Mouse (Mus musculus) intestine, embryonic 15.5 days (tissue): ENCODE results near the gene Zfp956. TPM values are rescaled to one million over a fixed set of nuclear protein-coding genes. Genes with fewer than 3 reads are reported as not detected.
A peak's percentile ranks its signal among the peaks of the same experiment; 100 is the strongest.

ENCODE experiments used
- ATAC-seq: fragments of 200-750 bp; cut with Nextera tagmentation; 2 replicates; pipeline ENCODE4 v1.8.0; 2017; ENCODE audit warnings: moderate TSS enrichment, moderate library complexity
- H3K27ac ChIP-seq: fragments of 300-500 bp; sonication (generic); 2 replicates; pipeline ENCODE4 v1.5.1; 2015; ENCODE audit warnings: mild to moderate bottlenecking, inconsistent platforms
- H3K27me3 ChIP-seq: fragments of 300-500 bp; sonication (generic); replicated peaks from 2 replicates; pipeline ENCODE4 v1.6.1; 2015; ENCODE audit warnings: inconsistent platforms
- H3K36me3 ChIP-seq: fragments of 300-500 bp; sonication (generic); 2 replicates; pipeline ENCODE4 v1.6.1; 2015; ENCODE audit warnings: inconsistent platforms
- H3K4me1 ChIP-seq: fragments of 300-500 bp; sonication (generic); replicated peaks from 2 replicates; pipeline ENCODE4 v1.6.1; 2015; ENCODE audit warnings: inconsistent platforms
- H3K4me2 ChIP-seq: fragments of 300-500 bp; sonication (generic); replicated peaks from 2 replicates; pipeline ENCODE4 v1.6.1; 2015; ENCODE audit warnings: mild to moderate bottlenecking, inconsistent platforms
- H3K4me3 ChIP-seq: fragments of 300-500 bp; sonication (generic); replicated peaks from 2 replicates; pipeline ENCODE4 v1.5.1; 2015; ENCODE audit warnings: inconsistent platforms
- H3K9ac ChIP-seq: fragments of 300-500 bp; sonication (generic); 2 replicates; pipeline ENCODE4 v1.6.1; 2015; ENCODE audit warnings: inconsistent platforms
- H3K9me3 ChIP-seq: fragments of 300-500 bp; sonication (generic); 2 replicates; pipeline ENCODE4 v1.6.1; 2016; ENCODE audit warnings: inconsistent platforms
- WGBS: fragments of 180-500 bp; shearing (Covaris S2); methylation state at CpG from one replicate; pipeline ENCODE4 v1.1.7; 2015; 5-methylcytosine and 5-hydroxymethylcytosine counted together
- polyA plus RNA-seq: library from polyadenylated mRNA; unstranded; fragments of >200 nt; fragmentation: Nextera tagmentation; extraction: Ambion mirVana; gene quantifications from 2 replicates; pipeline ENCODE4 v1.2.1, GENCODE M21; 2015

The Zfp956 gene
- 9.1 and 9.4 TPM in 2 replicates for polyA plus RNA-seq

- Histone ChIP-seq H3K27me3 (no peaks in the 10 kb centered on the region), H3K9me3 (no peaks in the 10 kb centered on the region), H3K4me1 (0 out of 2 replicates have a peak, but pooled peaks cover 10% of the 10 kb centered on the region), H3K4me2 (peak within 1 kb of the TSS; percentile 84), H3K4me3 (peak within 1 kb of the TSS; percentile 65), H3K9ac (peak within 1 kb of the TSS; percentile 75), H3K27ac (peak within 1 kb of the TSS; percentile 72), H3K36me3 (no peaks in the 10 kb centered on the region)
- peak; percentile 100 for ATAC-seq
- under 1% methylated on average over 31 of the region's 31 CpGs for WGBS
Observed at GRCm38 (mm10) chr6:47953191-47953726, at the start of gene Zfp956. Gene Zfp956 (plus strand): TSS chr6:47953390.

- H3K36me3 ChIP-seq, result peaks cover 41% of the 10 kb centered on the region
- no peak overlapping the region for H3K4me3 ChIP-seq
- no peaks in the 10 kb centered on the region for H3K9me3 ChIP-seq
- 71% methylated on average over 4 of the region's 4 CpGs for WGBS
- ATAC-seq, result no peak
- H3K27ac ChIP-seq, result no peak overlapping the region
- no peaks in the 10 kb centered on the region for H3K4me1 ChIP-seq
- H3K27me3 ChIP-seq, result no peaks in the 10 kb centered on the region
- H3K9ac ChIP-seq, result no peak overlapping the region
- no peak overlapping the region for H3K4me2 ChIP-seq
Observed at GRCm38 (mm10) chr6:47903587-47903986, 49.6 kb upstream of the Zfp956 start.

- WGBS, result 62% methylated on average over 19 of the region's 19 CpGs
- peaks cover 36% of the 10 kb centered on the region for H3K36me3 ChIP-seq
- ATAC-seq, result no peak
- no peaks in the 10 kb centered on the region for H3K27me3 ChIP-seq
- no peak overlapping the region for H3K4me2 ChIP-seq
- no peak overlapping the region for H3K4me3 ChIP-seq
- H3K9ac ChIP-seq, result no peak overlapping the region
- H3K27ac ChIP-seq, result no peak overlapping the region
- H3K4me1 ChIP-seq, result no peaks in the 10 kb centered on the region
- H3K9me3 ChIP-seq, result no peaks in the 10 kb centered on the region
Observed at GRCm38 (mm10) chr6:47904361-47904760, 48.8 kb upstream of the Zfp956 start.

GRCm38 (mm10) chr6:47904917-47905695, 48.1 kb upstream of the Zfp956 start:
- no peak overlapping the region for H3K27ac ChIP-seq
- no peaks in the 10 kb centered on the region for H3K9me3 ChIP-seq
- no peak for ATAC-seq
- H3K36me3 ChIP-seq, result peaks cover 36% of the 10 kb centered on the region
- no peak overlapping the region for H3K4me2 ChIP-seq
- H3K9ac ChIP-seq, result no peak overlapping the region
- WGBS, result 73% methylated on average over 44 of the region's 44 CpGs
- no peaks in the 10 kb centered on the region for H3K4me1 ChIP-seq
- no peak overlapping the region for H3K4me3 ChIP-seq
- no peaks in the 10 kb centered on the region for H3K27me3 ChIP-seq

- Histone ChIP-seq H3K27ac (no peak overlapping the region), H3K9me3 (no peaks in the 10 kb centered on the region), H3K4me1 (no peaks in the 10 kb centered on the region), H3K4me2 (no peak overlapping the region), H3K36me3 (peaks cover 32% of the 10 kb centered on the region), H3K27me3 (no peaks in the 10 kb centered on the region), H3K4me3 (no peak overlapping the region), H3K9ac (no peak overlapping the region)
- 94% methylated on average over 5 of the region's 5 CpGs for WGBS
- ATAC-seq, result no peak
Observed at GRCm38 (mm10) chr6:47906326-47906725, 46.9 kb upstream of the Zfp956 start.

GRCm38 (mm10) chr6:47909007-47909406, 44.2 kb upstream of the Zfp956 start:
- Histone ChIP-seq H3K4me3 (no peak overlapping the region), H3K9me3 (no peaks in the 10 kb centered on the region), H3K4me2 (no peak overlapping the region), H3K36me3 (peaks cover 20% of the 10 kb centered on the region), H3K9ac (no peak overlapping the region), H3K4me1 (no peaks in the 10 kb centered on the region), H3K27me3 (no peaks in the 10 kb centered on the region), H3K27ac (no peak overlapping the region)
- WGBS, result 68% methylated on average over 1 of the region's 1 CpGs
- no peak for ATAC-seq

- Histone ChIP-seq H3K9me3 (no peaks in the 10 kb centered on the region), H3K27me3 (no peaks in the 10 kb centered on the region), H3K27ac (no peak overlapping the region), H3K9ac (no peak overlapping the region), H3K36me3 (no peaks in the 10 kb centered on the region; the same call in 1 of the 2 replicates), H3K4me2 (no peak overlapping the region), H3K4me1 (no peaks in the 10 kb centered on the region), H3K4me3 (no peak overlapping the region)
- WGBS, result 50% methylated on average over 1 of the region's 1 CpGs
- no peak for ATAC-seq
Observed at GRCm38 (mm10) chr6:47911650-47912049, 41.5 kb upstream of the Zfp956 start.

- 50% methylated on average over 3 of the region's 3 CpGs for WGBS
- Histone ChIP-seq H3K4me3 (no peak overlapping the region), H3K27me3 (no peaks in the 10 kb centered on the region), H3K27ac (no peak overlapping the region), H3K36me3 (no peaks in the 10 kb centered on the region), H3K9me3 (no peaks in the 10 kb centered on the region), H3K9ac (no peak overlapping the region), H3K4me2 (no peak overlapping the region), H3K4me1 (no peaks in the 10 kb centered on the region)
- peak; percentile 65 for ATAC-seq
Observed at GRCm38 (mm10) chr6:47912991-47913390, 40.2 kb upstream of the Zfp956 start.

GRCm38 (mm10) chr6:47917051-47917450, 36.1 kb upstream of the Zfp956 start:
- H3K9ac ChIP-seq, result no peak overlapping the region
- H3K4me3 ChIP-seq, result no peak overlapping the region
- H3K27ac ChIP-seq, result peak overlapping the region; percentile 59; the same call in 1 of the 2 replicates
- ATAC-seq, result peak; percentile 55
- no peaks in the 10 kb centered on the region for H3K9me3 ChIP-seq
- H3K4me2 ChIP-seq, result no peak overlapping the region
- no peaks in the 10 kb centered on the region for H3K36me3 ChIP-seq
- H3K27me3 ChIP-seq, result no peaks in the 10 kb centered on the region
- WGBS, result 67% methylated on average over 5 of the region's 5 CpGs
- H3K4me1 ChIP-seq, result peaks cover 5% of the 10 kb centered on the region; the same call in 1 of the 2 replicates

GRCm38 (mm10) chr6:47918768-47919274, 34.4 kb upstream of the Zfp956 start:
- Histone ChIP-seq H3K4me2 (no peak overlapping the region), H3K36me3 (no peaks in the 10 kb centered on the region), H3K27me3 (no peaks in the 10 kb centered on the region), H3K4me1 (peaks cover 5% of the 10 kb centered on the region; the same call in 1 of the 2 replicates), H3K27ac (no peak overlapping the region), H3K9ac (no peak overlapping the region), H3K4me3 (no peak overlapping the region), H3K9me3 (no peaks in the 10 kb centered on the region)
- no peak for ATAC-seq
- 70% methylated on average over 3 of the region's 3 CpGs for WGBS

GRCm38 (mm10) chr6:47919646-47920446, 33.3 kb upstream of the Zfp956 start:
- peak overlapping the region; percentile 45; the same call in 1 of the 2 replicates for H3K9ac ChIP-seq
- peak overlapping the region; percentile 58 for H3K4me2 ChIP-seq
- H3K4me1 ChIP-seq, result peaks cover 5% of the 10 kb centered on the region; the same call in 1 of the 2 replicates
- peak overlapping the region; percentile 48; the same call in 1 of the 2 replicates for H3K27ac ChIP-seq
- peak; percentile 19; the same call in 1 of the 2 replicates for ATAC-seq
- H3K27me3 ChIP-seq, result no peaks in the 10 kb centered on the region
- 27% methylated on average over 11 of the region's 11 CpGs for WGBS
- H3K4me3 ChIP-seq, result peak overlapping the region; percentile 82
- no peaks in the 10 kb centered on the region for H3K36me3 ChIP-seq
- H3K9me3 ChIP-seq, result no peaks in the 10 kb centered on the region
